Mouse (Mus musculus) neural tube, embryonic 14.5 days (tissue): ENCODE results near the gene Pde2a. TPM values are rescaled to one million over a fixed set of nuclear protein-coding genes. Genes with fewer than 3 reads are reported as not detected.

Source experiments
- ATAC-seq: fragments of 200-750 bp; cut with Nextera tagmentation; 2 replicates; pipeline ENCODE4 v1.8.0; 2017; ENCODE audit warnings: low read depth, mild to moderate bottlenecking, moderate TSS enrichment, moderate library complexity
- H3K27ac ChIP-seq: fragments of 300-500 bp; sonication (generic); 2 replicates; pipeline ENCODE4 v1.5.1; 2014; ENCODE audit warnings: low read depth, mild to moderate bottlenecking, control low read depth, low read length, moderate library complexity, mixed read lengths
- H3K27me3 ChIP-seq: fragments of 300-500 bp; sonication (generic); 2 replicates; pipeline ENCODE4 v1.6.1; 2014; ENCODE audit warnings: low read length; ENCODE audit not compliant: control insufficient read depth, insufficient read depth
- H3K36me3 ChIP-seq: fragments of 300-500 bp; sonication (generic); 2 replicates; pipeline ENCODE4 v1.6.1; 2014; ENCODE audit warnings: low read length, mixed read lengths; ENCODE audit not compliant: control insufficient read depth, insufficient read depth
- H3K4me1 ChIP-seq: fragments of 300-500 bp; sonication (generic); 2 replicates; pipeline ENCODE4 v1.6.1; 2014; ENCODE audit warnings: low read length; ENCODE audit not compliant: control insufficient read depth, insufficient read depth
- H3K4me2 ChIP-seq: fragments of 300-500 bp; sonication (generic); 2 replicates; pipeline ENCODE4 v1.6.1; 2014; ENCODE audit warnings: mild to moderate bottlenecking, low read depth, low read length, control low read depth
- H3K4me3 ChIP-seq: fragments of 300-500 bp; sonication (generic); 2 replicates; pipeline ENCODE4 v1.5.1; 2014; ENCODE audit warnings: low read depth, low read length, control low read depth, mixed read lengths
- H3K9ac ChIP-seq: fragments of 300-500 bp; sonication (generic); replicated peaks from 2 replicates; pipeline ENCODE4 v1.6.1; 2014; ENCODE audit warnings: low read depth, mild to moderate bottlenecking, control low read depth, low read length, mixed read lengths
- H3K9me3 ChIP-seq: fragments of 300-500 bp; sonication (generic); 2 replicates; pipeline ENCODE4 v1.6.1; 2016; ENCODE audit warnings: low read length; ENCODE audit not compliant: control insufficient read depth
- WGBS: fragments of 180-500 bp; shearing (Covaris S2); extraction: QIAGEN DNeasy Blood & Tissue Kit; methylation state at CpG from one replicate; pipeline ENCODE4 v1.1.7; 2014; 5-methylcytosine and 5-hydroxymethylcytosine counted together
- polyA plus RNA-seq: library from polyadenylated mRNA; unstranded; fragments of >200 nt; fragmentation: Nextera tagmentation; extraction: Ambion mirVana; gene quantifications from 2 replicates; pipeline ENCODE4 v1.2.1, GENCODE M21; 2014

Gene Pde2a
- polyA plus RNA-seq, 1 experiment from 2014 or later: 13.5 TPM

DNA sequence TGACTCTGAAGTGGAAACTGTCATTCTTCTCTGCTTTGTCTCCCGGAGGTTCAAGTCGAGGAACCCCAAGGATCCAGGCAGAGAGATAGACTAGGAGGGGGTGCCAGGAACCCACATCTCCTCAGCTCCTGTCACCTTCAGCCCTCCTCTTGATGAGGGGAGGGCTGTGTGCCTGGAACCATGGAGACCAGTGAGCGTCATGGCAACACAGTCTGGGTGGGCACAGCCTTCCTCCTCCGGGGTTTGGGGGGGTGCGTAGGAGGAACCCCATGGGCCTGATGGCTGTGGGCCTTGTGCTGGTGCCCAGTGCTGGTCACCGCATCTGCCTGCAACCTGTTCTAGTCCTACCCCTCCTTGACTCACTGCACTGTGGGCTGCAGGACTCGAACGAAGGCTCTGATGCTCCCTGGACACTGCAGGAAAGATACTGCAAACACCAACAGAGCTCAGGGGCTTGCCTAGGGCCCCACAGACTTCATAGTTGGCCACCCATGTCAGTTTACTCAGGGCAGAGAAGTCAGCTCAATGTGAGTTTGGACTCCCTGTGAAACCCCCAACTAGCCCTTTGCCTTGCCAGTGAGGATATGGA is 5.9 kb upstream of the Pde2a start:
- H3K27me3 ChIP-seq: 0 out of 2 replicates have a peak, but pooled peaks cover 2% of the 10 kb centered on the region
- peak; percentile 25 for ATAC-seq
- no peaks in the 10 kb centered on the region for H3K36me3 ChIP-seq

GRCm38 (mm10) chr7:101416391-101416790 is 5.1 kb upstream of the Pde2a start:
- no peak for ATAC-seq
- Histone ChIP-seq H3K36me3 (no peaks in the 10 kb centered on the region), H3K27ac (no peak overlapping the region), H3K4me3 (no peak overlapping the region), H3K4me1 (peaks cover 10% of the 10 kb centered on the region; the same call in 1 of the 2 replicates), H3K9ac (no peak overlapping the region), H3K4me2 (no peak overlapping the region), H3K27me3 (0 out of 2 replicates have a peak, but pooled peaks cover 2% of the 10 kb centered on the region), H3K9me3 (no peaks in the 10 kb centered on the region)
- WGBS: 80% methylated on average over 5 of the region's 5 CpGs

More for the DNA sequence above, 5.9 kb upstream of the Pde2a start:
- WGBS: 30% methylated on average over 8 of the region's 8 CpGs
- peaks cover 10% of the 10 kb centered on the region; the same call in 1 of the 2 replicates for H3K4me1 ChIP-seq
- no peak overlapping the region; the same call in 1 of the 2 replicates for H3K27ac ChIP-seq
- no peak overlapping the region for H3K9ac ChIP-seq
- no peak overlapping the region for H3K4me2 ChIP-seq
- H3K4me3 ChIP-seq: no peak overlapping the region
- no peaks in the 10 kb centered on the region for H3K9me3 ChIP-seq

GRCm38 (mm10) chr7:101419013-101419770 is 2.3 kb upstream of the Pde2a start:
- H3K9ac ChIP-seq: no peak overlapping the region
- ATAC-seq: no peak
- no peaks in the 10 kb centered on the region for H3K36me3 ChIP-seq
- H3K27me3 ChIP-seq: 0 out of 2 replicates have a peak, but pooled peaks cover 2% of the 10 kb centered on the region
- WGBS: 5% methylated on average over 27 of the region's 27 CpGs
- no peak overlapping the region for H3K27ac ChIP-seq
- H3K9me3 ChIP-seq: no peaks in the 10 kb centered on the region
- H3K4me3 ChIP-seq: no peak overlapping the region
- H3K4me2 ChIP-seq: no peak overlapping the region
- peaks cover 10% of the 10 kb centered on the region; the same call in 1 of the 2 replicates for H3K4me1 ChIP-seq

DNA sequence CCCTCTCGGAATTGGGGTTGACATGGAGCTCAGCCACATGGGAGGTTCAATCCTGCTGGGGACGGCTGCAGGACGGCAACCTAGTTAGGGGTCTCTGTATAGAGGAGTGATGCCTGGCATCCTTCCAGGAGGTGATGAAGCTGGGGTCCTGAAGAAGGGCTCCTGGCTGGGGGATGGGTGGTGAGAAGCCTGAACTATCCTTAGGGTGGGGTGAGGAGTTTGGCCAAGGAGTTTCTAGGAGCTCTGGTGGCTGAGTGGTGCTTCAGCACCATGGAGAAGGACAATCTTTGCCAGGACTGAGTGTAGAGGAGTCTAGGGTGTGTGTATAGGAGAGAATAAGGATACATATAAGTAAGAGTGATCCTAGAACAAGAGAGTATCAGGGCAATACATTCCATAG is 578 bp downstream of the Pde2a start:
- Histone ChIP-seq H3K36me3 (no peaks in the 10 kb centered on the region), H3K9ac (peak overlapping the region; percentile 50), H3K9me3 (no peaks in the 10 kb centered on the region), H3K4me1 (no peaks in the 10 kb centered on the region), H3K4me3 (peak overlapping the region; percentile 21), H3K27ac (no peak overlapping the region), H3K4me2 (peak overlapping the region; percentile 45), H3K27me3 (0 out of 2 replicates have a peak, but pooled peaks cover 2% of the 10 kb centered on the region)
- WGBS: 29% methylated on average over 3 of the region's 3 CpGs
- ATAC-seq: peak; percentile 19

DNA sequence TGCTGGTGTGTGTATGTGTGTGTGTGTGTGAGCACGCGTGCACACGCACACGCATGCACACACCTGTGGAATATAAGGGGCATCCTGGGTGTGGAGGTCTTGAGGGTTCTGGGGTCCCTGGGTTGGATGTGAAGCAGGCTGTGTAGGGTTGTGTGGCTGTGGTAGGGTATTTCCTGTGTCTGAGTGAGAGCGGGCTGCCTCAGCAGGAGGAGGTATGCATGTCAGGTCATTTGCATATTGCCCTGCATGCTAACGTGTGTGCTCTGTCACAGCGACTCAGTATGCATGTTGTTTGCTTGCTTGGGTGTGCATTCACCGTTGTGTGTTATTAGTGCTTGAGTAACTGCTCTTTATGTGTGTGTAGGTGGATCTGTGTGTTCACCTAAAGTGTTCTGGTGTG is 1.2 kb downstream of the Pde2a start:
- Histone ChIP-seq H3K4me1 (no peaks in the 10 kb centered on the region), H3K27ac (no peak overlapping the region), H3K9ac (no peak overlapping the region), H3K4me2 (peak overlapping the region; percentile 45; the same call in 1 of the 2 replicates), H3K27me3 (0 out of 2 replicates have a peak, but pooled peaks cover 2% of the 10 kb centered on the region), H3K4me3 (peak overlapping the region; percentile 21; the same call in 1 of the 2 replicates), H3K9me3 (no peaks in the 10 kb centered on the region), H3K36me3 (no peaks in the 10 kb centered on the region)
- WGBS: 81% methylated on average over 8 of the region's 8 CpGs
- ATAC-seq: no peak

- no peaks in the 10 kb centered on the region for H3K36me3 ChIP-seq
- H3K9ac ChIP-seq: no peak overlapping the region
- H3K4me2 ChIP-seq: no peak overlapping the region
- no peaks in the 10 kb centered on the region for H3K9me3 ChIP-seq
- no peaks in the 10 kb centered on the region for H3K4me1 ChIP-seq
- H3K4me3 ChIP-seq: no peak overlapping the region
- 49% methylated on average over 6 of the region's 6 CpGs for WGBS
- no peak overlapping the region for H3K27ac ChIP-seq
- H3K27me3 ChIP-seq: 0 out of 2 replicates have a peak, but pooled peaks cover under 1% of the 10 kb centered on the region
- no peak for ATAC-seq
Measured at GRCm38 (mm10) chr7:101423970-101424369, 2.5 kb downstream of the Pde2a start.

- no peak for ATAC-seq
- Histone ChIP-seq H3K4me1 (no peaks in the 10 kb centered on the region), H3K4me2 (no peak overlapping the region)
Measured at GRCm38 (mm10) chr7:101426692-101427091, 5.2 kb downstream of the Pde2a start.

GRCm38 (mm10) chr7:101427736-101428135 is 6.2 kb downstream of the Pde2a start:
- Histone ChIP-seq H3K27me3 (no peaks in the 10 kb centered on the region), H3K9ac (no peak overlapping the region), H3K4me3 (no peak overlapping the region), H3K36me3 (no peaks in the 10 kb centered on the region), H3K9me3 (no peaks in the 10 kb centered on the region), H3K4me1 (no peaks in the 10 kb centered on the region), H3K27ac (no peak overlapping the region), H3K4me2 (no peak overlapping the region)
- ATAC-seq: no peak
- 15% methylated on average over 2 of the region's 2 CpGs for WGBS

More at GRCm38 (mm10) chr7:101426692-101427091, 5.2 kb downstream of the Pde2a start:
- Histone ChIP-seq H3K27ac (no peak overlapping the region), H3K9ac (no peak overlapping the region), H3K36me3 (no peaks in the 10 kb centered on the region), H3K27me3 (no peaks in the 10 kb centered on the region), H3K4me3 (no peak overlapping the region), H3K9me3 (no peaks in the 10 kb centered on the region)
- 77% methylated on average over 8 of the region's 8 CpGs for WGBS

DNA sequence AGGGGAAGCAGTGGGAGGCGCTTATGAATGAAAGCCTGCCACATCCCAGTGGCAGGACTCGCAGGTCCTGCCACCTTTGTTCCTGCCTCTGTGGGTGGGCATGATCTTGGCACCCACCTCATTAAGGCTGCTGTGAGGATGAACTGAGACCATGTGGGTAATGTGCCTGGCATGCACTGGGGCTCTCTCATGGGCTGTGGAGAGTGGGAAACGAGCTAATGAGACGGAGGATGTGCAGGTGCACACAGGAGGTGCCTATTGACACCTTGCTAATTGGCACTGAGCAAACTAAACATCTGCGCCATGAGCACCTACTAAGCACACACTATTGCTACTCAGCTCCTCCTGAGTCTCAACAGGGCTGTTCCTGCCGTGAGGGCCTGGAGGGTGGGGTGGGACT is 13.5 kb downstream of the Pde2a start:
- H3K36me3 ChIP-seq: no peaks in the 10 kb centered on the region
- no peak overlapping the region for H3K9ac ChIP-seq
- WGBS: 44% methylated on average over 6 of the region's 6 CpGs
- no peak overlapping the region for H3K4me3 ChIP-seq
- no peaks in the 10 kb centered on the region for H3K9me3 ChIP-seq
- H3K27ac ChIP-seq: no peak overlapping the region
- H3K4me1 ChIP-seq: no peaks in the 10 kb centered on the region
- no peaks in the 10 kb centered on the region for H3K27me3 ChIP-seq
- H3K4me2 ChIP-seq: no peak overlapping the region
- no peak for ATAC-seq
